Mouse (Mus musculus): Measurements from ENCODE around the gene Hnrnph1. TPM values are rescaled to one million over a fixed set of nuclear protein-coding genes. Genes with fewer than 3 reads are reported as not detected.

Gene Hnrnph1
- polyA plus RNA-seq, 1 experiment = 154 TPM

DNA sequence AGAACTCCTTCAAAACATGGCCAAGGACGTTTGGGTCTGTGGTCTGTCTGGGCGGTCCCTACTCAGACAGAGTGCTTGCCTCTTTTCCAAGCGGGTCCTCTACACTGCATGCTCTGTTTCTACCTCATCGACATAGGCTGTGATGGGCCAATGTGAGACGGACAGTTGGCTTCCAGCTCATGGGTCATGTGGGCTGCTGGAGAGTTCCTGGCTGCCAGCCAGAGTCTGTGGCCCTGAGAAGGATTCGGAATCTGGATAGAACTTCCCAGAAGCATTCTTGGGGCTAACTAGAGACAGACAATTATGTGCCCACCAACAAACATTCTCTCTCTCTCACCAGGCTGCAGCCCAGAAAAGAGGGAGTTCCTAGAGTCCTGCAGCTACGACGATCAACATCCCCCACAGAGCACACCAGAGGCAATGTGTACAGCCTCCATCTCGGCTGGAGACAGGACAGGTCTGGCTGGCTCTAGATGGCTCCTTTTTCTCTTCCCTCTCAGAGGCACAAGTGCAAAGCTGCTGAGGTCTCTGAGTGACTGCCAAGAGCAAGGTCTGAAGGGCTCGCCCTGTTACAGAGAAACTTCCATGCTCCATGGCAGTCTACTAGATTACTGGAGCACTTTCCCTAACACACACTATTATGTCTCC, 26.7 kb downstream of the Hnrnph1 start:
- TF ChIP-seq POLR2A (IDR thresholded peaks at IDR 0.05; ENCODE audit: control insufficient read depth, low read depth, low read length) (no peak), CTCF (IDR thresholded peaks at IDR 0.05; ENCODE audit: control insufficient read depth, insufficient read depth, insufficient replicate concordance, low read depth, low read length) (no peak)
- H3K27ac ChIP-seq (ENCODE audit: control insufficient read depth, insufficient read depth, low read depth, low read length) = peak overlapping the region; percentile 5; the same call in 1 of the 2 replicates
- H3K36me3 ChIP-seq (ENCODE audit: control insufficient read depth, insufficient read depth, low read length) = no peaks in the 10 kb centered on the region
- H3K27me3 ChIP-seq (ENCODE audit: control insufficient read depth, insufficient read depth, low read length) = no peaks in the 10 kb centered on the region
- H3K4me3 ChIP-seq (ENCODE audit: control insufficient read depth, low read depth, low read length) = no peak overlapping the region
- no peaks in the 10 kb centered on the region; the same call in 1 of the 2 replicates for H3K4me1 ChIP-seq (ENCODE audit: control insufficient read depth, insufficient read depth, low read length)

GRCm38 (mm10) chr11:50407235-50407634, 30.4 kb downstream of the Hnrnph1 start:
- no peaks in the 10 kb centered on the region for H3K27me3 ChIP-seq (ENCODE audit: control insufficient read depth, insufficient read depth, low read length)
- H3K27ac ChIP-seq (ENCODE audit: control insufficient read depth, insufficient read depth, low read depth, low read length) = peak overlapping the region; percentile 22; the same call in 1 of the 2 replicates
- no peaks in the 10 kb centered on the region; the same call in 1 of the 2 replicates for H3K4me1 ChIP-seq (ENCODE audit: control insufficient read depth, insufficient read depth, low read length)
- no peaks in the 10 kb centered on the region for H3K36me3 ChIP-seq (ENCODE audit: control insufficient read depth, insufficient read depth, low read length)
- TF ChIP-seq CTCF (IDR thresholded peaks at IDR 0.05; ENCODE audit: control insufficient read depth, insufficient read depth, insufficient replicate concordance, low read depth, low read length) (no peak), POLR2A (IDR thresholded peaks at IDR 0.05; ENCODE audit: control insufficient read depth, low read depth, low read length) (no peak)
- H3K4me3 ChIP-seq (ENCODE audit: control insufficient read depth, low read depth, low read length) = no peak overlapping the region

DNA sequence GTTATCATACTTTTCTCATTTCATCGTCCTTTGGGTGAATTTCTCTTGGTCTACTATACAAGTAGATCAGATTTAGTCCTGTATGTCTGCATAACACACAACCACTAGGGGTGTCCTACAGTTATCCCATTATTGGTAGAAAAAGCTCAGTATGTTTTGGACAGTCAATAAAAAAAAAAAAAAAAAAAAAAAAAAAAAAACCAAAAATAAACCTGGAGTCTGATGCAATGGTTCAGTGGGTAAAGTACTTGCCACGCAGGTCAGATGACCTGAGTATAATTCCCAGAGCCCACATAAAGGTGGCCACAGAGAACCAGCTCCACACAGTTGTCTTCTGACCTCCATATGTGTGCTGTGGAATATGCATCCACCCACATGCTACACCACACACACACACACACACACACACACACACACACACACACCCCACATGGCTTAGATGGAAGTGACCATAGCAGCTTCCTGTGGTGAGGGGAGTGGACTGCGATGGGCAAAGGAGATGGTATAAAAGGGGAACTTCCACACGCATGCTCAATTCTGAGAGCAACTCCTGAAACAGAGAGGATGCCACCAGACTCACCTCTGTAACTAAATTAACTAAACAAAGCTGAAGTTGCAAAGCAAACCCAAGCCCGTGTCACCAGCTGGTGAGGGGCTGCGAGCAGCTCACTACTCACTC, 38.9 kb downstream of the Hnrnph1 start:
- TF ChIP-seq POLR2A (IDR thresholded peaks at IDR 0.05; ENCODE audit: control insufficient read depth, low read depth, low read length) (no peak), CTCF (IDR thresholded peaks at IDR 0.05; ENCODE audit: control insufficient read depth, insufficient read depth, insufficient replicate concordance, low read depth, low read length) (no peak)
- no peaks in the 10 kb centered on the region for H3K36me3 ChIP-seq (ENCODE audit: control insufficient read depth, insufficient read depth, low read length)
- H3K27me3 ChIP-seq (ENCODE audit: control insufficient read depth, insufficient read depth, low read length) = no peaks in the 10 kb centered on the region
- H3K4me1 ChIP-seq (ENCODE audit: control insufficient read depth, insufficient read depth, low read length) = no peaks in the 10 kb centered on the region
- no peak overlapping the region for H3K4me3 ChIP-seq (ENCODE audit: control insufficient read depth, low read depth, low read length)
- no peak overlapping the region for H3K27ac ChIP-seq (ENCODE audit: control insufficient read depth, insufficient read depth, low read depth, low read length)

DNA sequence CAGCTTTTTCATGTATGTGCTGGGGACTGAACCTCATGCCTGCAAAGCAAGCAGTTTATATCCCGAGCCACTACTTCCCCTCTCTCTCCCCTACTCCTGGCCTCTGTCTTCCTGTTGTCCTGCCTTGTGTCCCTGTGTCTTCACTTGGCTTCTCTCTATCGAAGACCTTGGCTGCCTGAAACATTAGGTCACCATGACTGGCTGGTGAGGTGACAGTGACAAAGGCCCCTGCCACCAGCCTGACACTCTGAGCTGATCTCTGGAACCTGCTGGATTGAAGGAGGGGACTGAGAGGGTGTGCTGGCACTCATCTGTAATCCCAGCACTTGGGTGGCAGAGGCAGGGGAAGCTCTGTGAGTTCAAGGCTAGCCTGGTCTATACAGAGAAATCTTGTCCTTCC, 41.1 kb downstream of the Hnrnph1 start:
- H3K27me3 ChIP-seq (ENCODE audit: control insufficient read depth, insufficient read depth, low read length) = no peaks in the 10 kb centered on the region
- H3K36me3 ChIP-seq (ENCODE audit: control insufficient read depth, insufficient read depth, low read length) = no peaks in the 10 kb centered on the region
- no peak for TF ChIP-seq POLR2A (IDR thresholded peaks at IDR 0.05; ENCODE audit: control insufficient read depth, low read depth, low read length)
- no peak for TF ChIP-seq CTCF (IDR thresholded peaks at IDR 0.05; ENCODE audit: control insufficient read depth, insufficient read depth, insufficient replicate concordance, low read depth, low read length)
- peaks cover 10% of the 10 kb centered on the region for H3K4me1 ChIP-seq (ENCODE audit: control insufficient read depth, insufficient read depth, low read length)
- no peak overlapping the region for H3K4me3 ChIP-seq (ENCODE audit: control insufficient read depth, low read depth, low read length)
- H3K27ac ChIP-seq (ENCODE audit: control insufficient read depth, insufficient read depth, low read depth, low read length) = no peak overlapping the region

- Histone ChIP-seq H3K27ac (ENCODE audit: control insufficient read depth, insufficient read depth, low read depth, low read length) (no peak overlapping the region), H3K4me1 (ENCODE audit: control insufficient read depth, insufficient read depth, low read length) (peaks cover 10% of the 10 kb centered on the region), H3K36me3 (ENCODE audit: control insufficient read depth, insufficient read depth, low read length) (no peaks in the 10 kb centered on the region), H3K4me3 (ENCODE audit: control insufficient read depth, low read depth, low read length) (peak overlapping the region; percentile 91), H3K27me3 (ENCODE audit: control insufficient read depth, insufficient read depth, low read length) (no peaks in the 10 kb centered on the region)
- no peak for TF ChIP-seq POLR2A (IDR thresholded peaks at IDR 0.05; ENCODE audit: control insufficient read depth, low read depth, low read length)
- TF ChIP-seq CTCF (IDR thresholded peaks at IDR 0.05; ENCODE audit: control insufficient read depth, insufficient read depth, insufficient replicate concordance, low read depth, low read length) = no peak
These were observed 44.7 kb downstream of the Hnrnph1 start for GRCm38 (mm10) chr11:50421461-50421860.

GRCm38 (mm10) chr11:50421934-50422780, 45.4 kb downstream of the Hnrnph1 start:
- TF ChIP-seq POLR2A (IDR thresholded peaks at IDR 0.05; ENCODE audit: control insufficient read depth, low read depth, low read length) (no peak; the same call in 1 of the 2 replicates), CTCF (IDR thresholded peaks at IDR 0.05; ENCODE audit: control insufficient read depth, insufficient read depth, insufficient replicate concordance, low read depth, low read length) (no peak)
- Histone ChIP-seq H3K4me1 (ENCODE audit: control insufficient read depth, insufficient read depth, low read length) (peaks cover 10% of the 10 kb centered on the region), H3K4me3 (ENCODE audit: control insufficient read depth, low read depth, low read length) (peak overlapping the region; percentile 91), H3K27ac (ENCODE audit: control insufficient read depth, insufficient read depth, low read depth, low read length) (peak overlapping the region; percentile 7; the same call in 1 of the 2 replicates), H3K27me3 (ENCODE audit: control insufficient read depth, insufficient read depth, low read length) (no peaks in the 10 kb centered on the region), H3K36me3 (ENCODE audit: control insufficient read depth, insufficient read depth, low read length) (no peaks in the 10 kb centered on the region)

DNA sequence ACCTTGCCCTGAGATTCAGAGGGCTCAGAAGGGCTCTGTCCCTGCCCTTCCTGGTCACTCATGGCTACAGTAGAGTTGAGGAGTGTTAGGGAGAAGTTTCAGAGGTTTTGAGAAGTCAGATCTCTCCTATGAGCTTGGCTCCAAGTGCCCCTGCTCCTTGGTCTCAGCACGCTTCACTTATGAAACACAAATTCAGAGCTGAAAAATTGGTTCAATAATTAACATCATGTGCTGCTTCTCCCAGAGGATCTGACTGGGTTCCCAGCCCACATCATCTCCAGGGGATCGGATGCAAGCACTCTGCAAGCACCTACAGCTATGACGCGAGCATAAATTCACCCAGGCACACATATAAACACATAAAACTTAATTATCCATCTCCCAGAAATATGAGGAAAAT, 49.3 kb downstream of the Hnrnph1 start:
- no peaks in the 10 kb centered on the region for H3K36me3 ChIP-seq (ENCODE audit: control insufficient read depth, insufficient read depth, low read length)
- TF ChIP-seq POLR2A (IDR thresholded peaks at IDR 0.05; ENCODE audit: control insufficient read depth, low read depth, low read length) (no peak), CTCF (IDR thresholded peaks at IDR 0.05; ENCODE audit: control insufficient read depth, insufficient read depth, insufficient replicate concordance, low read depth, low read length) (no peak)
- H3K4me1 ChIP-seq (ENCODE audit: control insufficient read depth, insufficient read depth, low read length) = peaks cover 14% of the 10 kb centered on the region
- H3K27me3 ChIP-seq (ENCODE audit: control insufficient read depth, insufficient read depth, low read length) = no peaks in the 10 kb centered on the region
- no peak overlapping the region for H3K4me3 ChIP-seq (ENCODE audit: control insufficient read depth, low read depth, low read length)
- no peak overlapping the region for H3K27ac ChIP-seq (ENCODE audit: control insufficient read depth, insufficient read depth, low read depth, low read length)
